Mouse (Mus musculus) erythroblast, embryonic 14.5 days (primary cell): Measurements from ENCODE around the gene Ccdc148. TPM values are rescaled to one million over a fixed set of nuclear protein-coding genes. Genes with fewer than 3 reads are reported as not detected.

Experiments
- H3K27me3 ChIP-seq: 2 replicates; pipeline ENCODE4 v1.6.1; 2012; ENCODE audit warnings: inconsistent platforms; ENCODE audit not compliant: control insufficient read depth
- H3K36me3 ChIP-seq: 2 replicates; pipeline ENCODE4 v1.6.1; 2012; ENCODE audit warnings: mild to moderate bottlenecking, inconsistent platforms; ENCODE audit not compliant: control insufficient read depth
- H3K4me1 ChIP-seq: 2 replicates; pipeline ENCODE4 v1.6.1; 2012; ENCODE audit warnings: inconsistent platforms; ENCODE audit not compliant: control insufficient read depth
- H3K4me3 ChIP-seq: replicated peaks from 2 replicates; pipeline ENCODE3; 2012; ENCODE audit warnings: moderate library complexity, mild to moderate bottlenecking, inconsistent platforms
- H3K9me3 ChIP-seq: 2 replicates; pipeline ENCODE4 v1.6.1; 2012; ENCODE audit warnings: low read length, inconsistent platforms, mixed read lengths; ENCODE audit not compliant: control insufficient read depth
- GATA1 ChIP-seq: IDR thresholded peaks from 2 replicates; pipeline ENCODE4 v1.6.1; 2012; ENCODE audit warnings: low read length, inconsistent platforms, mixed read lengths
- TAL1 ChIP-seq: IDR thresholded peaks from 3 replicates; pipeline ENCODE4 v1.6.1; 2012; ENCODE audit warnings: low read length, inconsistent platforms, mixed read lengths
- polyA plus RNA-seq: library from polyadenylated mRNA; stranded (reverse); fragments of >175 nt; gene quantifications from 2 replicates; pipeline ENCODE4 v1.2.3, GENCODE M21; 2012

Ccdc148 gene
- 0.02 TPM in 1 of 2 replicates, not detected in the other for polyA plus RNA-seq

DNA sequence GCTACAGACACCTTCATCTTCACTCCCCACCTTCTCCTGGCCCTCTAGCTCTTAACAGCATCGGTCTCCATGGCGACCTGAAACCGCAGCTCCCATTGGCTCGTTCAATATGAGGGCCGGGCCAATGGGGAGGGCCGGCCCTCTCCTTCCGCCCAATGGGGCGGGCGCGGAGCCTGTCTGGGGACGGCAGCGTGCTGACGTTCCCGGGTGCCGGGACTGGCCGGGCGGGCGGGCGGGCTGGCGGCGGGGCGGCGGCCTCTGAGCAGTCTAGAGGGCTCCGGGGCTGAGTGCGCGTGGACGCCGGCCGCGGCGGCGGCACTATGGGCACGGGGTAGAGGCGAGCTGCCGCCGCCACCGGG is at the start of gene Ccdc148, which contains the start of gene Pkp4:
Gene Ccdc148 (minus strand): TSS at position 79 of the 359 bp plus-strand sequence.
Gene Pkp4 (plus strand): TSS at position 246 of the 359 bp plus-strand sequence.
- TF ChIP-seq TAL1 (no peak), GATA1 (no peak)
- Histone ChIP-seq H3K27me3 (peaks cover 30% of the 10 kb centered on the region), H3K36me3 (no peaks in the 10 kb centered on the region), H3K4me1 (peaks cover 22% of the 10 kb centered on the region), H3K4me3 (peak within 1 kb of the TSS; percentile 80), H3K9me3 (no peaks in the 10 kb centered on the region)

DNA sequence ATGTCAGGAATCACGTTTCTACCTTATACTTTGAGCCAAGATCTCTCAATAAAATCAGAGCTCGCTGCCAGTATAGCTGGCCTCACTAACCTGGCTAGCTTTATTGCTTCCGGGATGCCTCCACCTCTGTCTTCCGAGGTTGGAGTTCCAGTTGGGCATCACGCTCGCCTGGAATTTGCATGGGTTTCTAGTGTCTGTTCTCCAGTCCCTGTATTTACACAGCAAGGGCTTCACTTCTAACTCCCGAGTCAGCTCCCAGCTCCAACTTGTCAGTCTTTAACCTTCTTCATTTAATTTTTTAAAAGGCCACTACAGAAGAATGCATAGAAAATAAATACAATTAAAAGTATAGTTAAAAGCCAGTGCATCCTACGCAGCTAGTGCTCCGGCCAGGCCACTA is 47.8 kb upstream of the Ccdc148 start:
- Histone ChIP-seq H3K9me3 (no peaks in the 10 kb centered on the region), H3K36me3 (no peaks in the 10 kb centered on the region), H3K4me3 (no peak overlapping the region), H3K4me1 (no peaks in the 10 kb centered on the region), H3K27me3 (no peaks in the 10 kb centered on the region)
- no peak for TF ChIP-seq TAL1
- no peak for TF ChIP-seq GATA1

DNA sequence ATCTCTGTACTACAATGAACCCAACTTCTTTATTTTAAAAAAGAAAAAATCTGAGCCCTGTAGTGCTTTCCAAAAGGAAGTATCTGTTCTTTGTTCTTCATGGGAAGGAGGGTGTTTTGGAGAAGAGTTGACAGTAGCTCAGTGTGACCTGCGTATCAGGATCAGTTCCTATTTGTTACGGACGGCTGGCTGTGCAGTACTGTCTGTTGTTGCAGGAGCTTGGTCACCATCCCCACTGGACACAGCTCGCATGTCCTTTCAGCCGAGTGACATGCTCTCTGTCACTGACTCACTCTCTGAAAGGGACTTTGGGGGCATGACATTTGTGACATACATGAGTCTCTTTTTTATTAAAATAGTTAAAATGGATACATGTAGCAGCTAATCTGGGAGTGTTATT is 47.2 kb upstream of the Ccdc148 start:
- H3K4me1 ChIP-seq = no peaks in the 10 kb centered on the region
- H3K36me3 ChIP-seq = no peaks in the 10 kb centered on the region
- no peaks in the 10 kb centered on the region for H3K9me3 ChIP-seq
- H3K27me3 ChIP-seq = no peaks in the 10 kb centered on the region
- H3K4me3 ChIP-seq = no peak overlapping the region
- TF ChIP-seq GATA1 = no peak
- no peak for TF ChIP-seq TAL1

DNA sequence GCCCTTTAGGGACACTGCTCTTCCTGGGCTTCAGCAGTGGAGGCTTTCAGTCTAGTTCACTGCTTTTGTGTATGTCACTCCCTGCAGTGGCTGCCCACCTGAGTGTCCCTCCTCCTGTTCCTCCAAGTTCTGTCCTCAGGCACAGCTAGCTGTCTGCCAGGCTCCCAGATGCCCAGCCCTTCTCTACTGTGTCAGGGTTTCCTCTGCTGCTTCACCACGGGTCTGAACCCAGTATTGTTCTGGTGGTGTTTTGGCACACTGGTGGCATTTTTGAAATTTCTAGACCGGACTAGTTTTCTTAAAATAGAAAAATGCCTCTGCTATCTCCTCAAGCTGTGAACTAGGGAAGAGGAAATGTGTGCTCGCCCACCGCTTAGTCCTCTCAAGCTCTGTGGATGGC is 46.8 kb upstream of the Ccdc148 start:
- TF ChIP-seq TAL1 (no peak), GATA1 (no peak)
- H3K27me3 ChIP-seq = no peaks in the 10 kb centered on the region
- H3K9me3 ChIP-seq = no peaks in the 10 kb centered on the region
- H3K4me3 ChIP-seq = no peak overlapping the region
- no peaks in the 10 kb centered on the region for H3K36me3 ChIP-seq
- H3K4me1 ChIP-seq = no peaks in the 10 kb centered on the region

DNA sequence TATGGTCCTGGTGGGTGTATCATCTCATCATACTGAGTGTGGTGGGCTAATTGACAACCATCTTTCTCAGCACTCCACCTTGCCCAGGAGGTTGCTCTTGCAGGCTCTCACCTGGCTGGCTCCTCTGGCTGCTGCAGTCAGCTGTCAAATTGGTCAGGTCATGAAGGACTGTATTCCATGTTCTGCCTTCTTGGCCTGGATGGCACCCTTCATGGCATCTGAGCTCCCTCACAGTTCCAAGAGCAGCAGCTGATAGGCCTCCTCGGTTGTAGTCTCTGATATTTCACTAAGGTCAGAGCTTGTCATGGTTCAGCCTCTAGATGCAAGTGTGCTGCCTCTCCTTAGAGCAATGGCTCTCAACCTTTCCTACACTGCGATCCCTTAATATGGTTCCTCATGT is 45.7 kb upstream of the Ccdc148 start:
- H3K27me3 ChIP-seq = no peaks in the 10 kb centered on the region
- H3K4me1 ChIP-seq = no peaks in the 10 kb centered on the region
- H3K9me3 ChIP-seq = no peaks in the 10 kb centered on the region
- H3K36me3 ChIP-seq = no peaks in the 10 kb centered on the region
- H3K4me3 ChIP-seq = no peak overlapping the region
- TF ChIP-seq GATA1 = no peak
- TF ChIP-seq TAL1 = no peak

DNA sequence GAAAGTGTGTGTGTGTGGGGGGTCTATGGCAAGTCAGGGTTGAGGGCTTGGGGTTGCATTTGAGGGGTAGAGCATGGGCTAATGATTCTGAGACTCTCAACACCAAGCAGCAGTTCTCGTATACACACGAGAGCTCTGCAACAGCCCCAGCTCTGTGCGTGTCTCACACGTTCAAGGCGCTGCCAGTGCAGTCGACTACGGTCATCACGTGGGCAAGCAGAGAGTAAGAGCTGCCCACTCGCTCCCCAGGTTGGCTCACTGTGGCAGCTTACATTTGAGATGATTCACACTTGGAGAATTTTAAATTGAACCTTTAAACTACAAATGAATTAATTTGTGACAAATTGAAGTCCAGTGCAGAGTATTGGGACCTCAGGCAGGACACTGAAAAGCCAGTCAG is 44.6 kb upstream of the Ccdc148 start:
- TF ChIP-seq GATA1 = no peak
- H3K4me3 ChIP-seq = no peak overlapping the region
- no peaks in the 10 kb centered on the region for H3K36me3 ChIP-seq
- no peaks in the 10 kb centered on the region for H3K4me1 ChIP-seq
- H3K27me3 ChIP-seq = no peaks in the 10 kb centered on the region
- no peaks in the 10 kb centered on the region for H3K9me3 ChIP-seq

DNA sequence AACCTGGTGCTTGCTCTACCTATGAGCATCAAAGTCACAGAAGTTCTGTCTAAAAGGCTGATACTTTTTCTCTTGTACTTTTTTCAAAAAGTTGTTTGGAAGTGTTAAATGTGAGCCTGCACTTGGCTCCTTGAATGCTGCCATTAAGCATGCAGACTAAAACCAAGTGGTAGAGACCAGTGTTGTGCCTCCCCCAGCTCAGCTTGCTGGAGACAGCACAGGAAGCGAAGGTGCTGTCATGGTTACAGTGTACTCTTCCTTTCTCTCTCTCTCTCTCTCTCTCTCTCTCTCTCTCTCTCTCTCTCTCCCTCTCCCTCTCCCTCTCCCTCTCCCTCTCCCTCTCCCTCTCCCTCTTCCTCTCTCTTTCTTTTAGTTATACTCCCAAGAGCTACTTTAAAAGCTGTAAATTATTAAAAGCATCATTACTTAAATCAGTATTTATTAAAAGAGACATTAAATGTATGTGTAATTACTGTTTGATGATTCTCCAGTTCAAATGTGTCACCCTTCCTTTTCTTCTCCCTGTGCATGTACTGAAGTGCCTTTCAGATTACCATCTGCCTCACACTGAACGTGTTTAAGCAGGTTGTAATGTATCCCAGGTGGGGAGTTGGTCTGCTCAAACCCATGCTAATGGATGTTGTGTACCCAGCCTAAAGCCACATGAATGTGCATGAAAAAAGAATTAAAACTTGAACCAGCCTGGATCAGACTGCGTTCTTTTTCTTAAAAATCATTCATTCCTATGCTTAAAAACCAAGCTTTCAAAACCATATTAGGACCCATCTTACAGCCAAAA is 43.3 kb upstream of the Ccdc148 start:
- TF ChIP-seq TAL1 (no peak), GATA1 (no peak)

DNA sequence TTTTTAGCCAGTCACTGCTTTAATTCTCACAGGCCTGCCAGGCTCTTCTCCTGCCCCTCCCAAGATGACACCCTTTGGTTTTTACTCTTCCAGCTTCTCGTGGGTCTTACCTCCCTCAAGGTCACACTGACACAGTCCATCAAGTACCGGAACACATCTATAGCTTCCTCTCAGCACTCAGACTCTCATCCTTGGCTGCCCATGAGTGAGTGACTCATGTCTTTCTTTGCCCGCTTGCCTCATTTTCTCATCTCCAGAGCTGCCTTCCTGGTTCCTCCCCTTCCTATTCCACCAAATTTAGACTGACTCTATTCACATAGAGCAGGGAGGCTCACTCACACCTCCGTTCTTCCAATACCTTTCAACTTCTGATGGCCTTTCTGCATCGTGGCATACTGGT is 42.4 kb upstream of the Ccdc148 start:
- no peaks in the 10 kb centered on the region for H3K9me3 ChIP-seq
- H3K4me1 ChIP-seq = no peaks in the 10 kb centered on the region
- no peaks in the 10 kb centered on the region for H3K27me3 ChIP-seq
- no peak for TF ChIP-seq TAL1
- H3K36me3 ChIP-seq = no peaks in the 10 kb centered on the region
- no peak overlapping the region for H3K4me3 ChIP-seq

More for the DNA sequence above, 43.3 kb upstream of the Ccdc148 start:
- no peaks in the 10 kb centered on the region for H3K4me1 ChIP-seq
- no peaks in the 10 kb centered on the region for H3K36me3 ChIP-seq
- no peaks in the 10 kb centered on the region for H3K9me3 ChIP-seq
- no peaks in the 10 kb centered on the region for H3K27me3 ChIP-seq
- H3K4me3 ChIP-seq = no peak overlapping the region

DNA sequence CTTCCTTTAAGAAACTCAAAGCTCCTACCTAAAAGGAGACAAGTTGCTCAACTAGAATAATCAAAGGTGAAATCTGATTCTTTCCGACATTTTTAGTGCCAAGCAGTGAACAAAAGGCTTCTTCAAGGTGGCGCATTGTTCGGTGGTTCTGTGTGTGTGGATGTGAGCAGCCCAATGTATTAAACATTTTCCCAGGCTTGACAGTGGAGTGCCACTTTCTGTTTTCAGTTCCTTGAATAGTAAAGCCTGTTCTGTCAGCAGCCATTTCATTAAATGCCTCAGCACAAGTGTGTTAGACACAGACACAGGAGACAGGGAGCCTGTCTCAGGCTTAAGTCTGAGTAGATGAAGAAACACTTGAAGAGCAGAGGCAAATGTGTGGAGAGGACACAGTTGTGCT is 40.0 kb upstream of the Ccdc148 start:
- no peaks in the 10 kb centered on the region for H3K36me3 ChIP-seq
- TF ChIP-seq TAL1 = no peak
- TF ChIP-seq GATA1 = no peak

More for the DNA sequence above, 40.0 kb upstream of the Ccdc148 start:
- Histone ChIP-seq H3K4me1 (no peaks in the 10 kb centered on the region), H3K9me3 (no peaks in the 10 kb centered on the region), H3K27me3 (no peaks in the 10 kb centered on the region), H3K4me3 (no peak overlapping the region)
